Mouse (Mus musculus) midbrain, embryonic 15.5 days (tissue): ENCODE results near the gene Kdm2b. TPM values are rescaled to one million over a fixed set of nuclear protein-coding genes. Genes with fewer than 3 reads are reported as not detected.

ENCODE experiments used
- ATAC-seq: fragments of 200-750 bp; cut with Nextera tagmentation; replicated peaks from 2 replicates; pipeline ENCODE4 v1.8.0; 2017; ENCODE audit warnings: moderate TSS enrichment
- H3K27ac ChIP-seq: fragments of 300-500 bp; sonication (generic); 2 replicates; pipeline ENCODE4 v1.5.1; 2015; ENCODE audit warnings: mild to moderate bottlenecking, inconsistent platforms
- H3K27me3 ChIP-seq: fragments of 300-500 bp; sonication (generic); replicated peaks from 2 replicates; pipeline ENCODE4 v1.6.1; 2015; ENCODE audit warnings: inconsistent platforms
- H3K36me3 ChIP-seq: fragments of 300-500 bp; sonication (generic); replicated peaks from 2 replicates; pipeline ENCODE4 v1.6.1; 2015; ENCODE audit warnings: inconsistent platforms
- H3K4me1 ChIP-seq: fragments of 300-500 bp; sonication (generic); 2 replicates; pipeline ENCODE4 v1.6.1; 2015; ENCODE audit warnings: inconsistent platforms
- H3K4me2 ChIP-seq: fragments of 300-500 bp; sonication (generic); 2 replicates; pipeline ENCODE4 v1.6.1; 2015; ENCODE audit warnings: inconsistent platforms, mild to moderate bottlenecking, moderate library complexity
- H3K4me3 ChIP-seq: fragments of 300-500 bp; sonication (generic); 2 replicates; pipeline ENCODE4 v1.5.1; 2015; ENCODE audit warnings: mild to moderate bottlenecking, inconsistent platforms
- H3K9ac ChIP-seq: fragments of 300-500 bp; sonication (generic); 2 replicates; pipeline ENCODE4 v1.6.1; 2015; ENCODE audit warnings: mild to moderate bottlenecking, inconsistent platforms
- H3K9me3 ChIP-seq: fragments of 300-500 bp; sonication (generic); 2 replicates; pipeline ENCODE4 v1.6.1; 2016; ENCODE audit warnings: inconsistent platforms
- WGBS: fragments of 180-500 bp; shearing (Covaris S2); methylation state at CpG from one replicate; pipeline ENCODE4 v1.1.7; 2015; ENCODE audit warnings: mixed read lengths; 5-methylcytosine and 5-hydroxymethylcytosine counted together
- polyA plus RNA-seq: library from polyadenylated mRNA; unstranded; fragments of >200 nt; fragmentation: Nextera tagmentation; extraction: Ambion mirVana; gene quantifications from 2 replicates; pipeline ENCODE4 v1.2.1, GENCODE M21; 2015

Gene Kdm2b
- polyA plus RNA-seq, 1 experiment from 2014 or later: 123 TPM

DNA sequence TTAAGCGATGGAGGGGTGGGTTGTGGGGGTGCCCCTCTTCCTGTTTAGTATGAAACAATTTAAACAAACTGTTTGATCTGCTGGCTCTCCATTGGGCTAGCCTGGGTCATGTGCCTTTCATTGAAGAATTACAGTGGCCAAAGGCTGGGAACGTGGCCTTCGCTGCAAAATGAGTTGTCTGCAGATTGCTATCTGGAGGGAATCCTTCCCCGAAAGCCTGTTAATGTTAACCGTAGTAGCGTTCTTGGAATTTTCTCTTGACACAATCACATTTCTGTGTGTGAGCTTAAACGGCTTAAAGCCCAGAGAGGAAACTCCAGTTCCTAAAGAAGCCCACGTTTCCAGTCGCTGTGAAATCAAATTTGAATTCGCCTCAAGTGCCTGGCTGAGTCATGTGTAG lies 156.6 kb downstream of the Kdm2b start:
- 82% methylated on average over 10 of the region's 10 CpGs for WGBS
- H3K4me2 ChIP-seq: no peak overlapping the region
- H3K9ac ChIP-seq: no peak overlapping the region
- no peaks in the 10 kb centered on the region for H3K9me3 ChIP-seq
- no peak overlapping the region for H3K4me3 ChIP-seq
- H3K27me3 ChIP-seq: no peaks in the 10 kb centered on the region
- ATAC-seq: no peak
- no peaks in the 10 kb centered on the region for H3K36me3 ChIP-seq
- no peak overlapping the region for H3K27ac ChIP-seq
- H3K4me1 ChIP-seq: no peaks in the 10 kb centered on the region

DNA sequence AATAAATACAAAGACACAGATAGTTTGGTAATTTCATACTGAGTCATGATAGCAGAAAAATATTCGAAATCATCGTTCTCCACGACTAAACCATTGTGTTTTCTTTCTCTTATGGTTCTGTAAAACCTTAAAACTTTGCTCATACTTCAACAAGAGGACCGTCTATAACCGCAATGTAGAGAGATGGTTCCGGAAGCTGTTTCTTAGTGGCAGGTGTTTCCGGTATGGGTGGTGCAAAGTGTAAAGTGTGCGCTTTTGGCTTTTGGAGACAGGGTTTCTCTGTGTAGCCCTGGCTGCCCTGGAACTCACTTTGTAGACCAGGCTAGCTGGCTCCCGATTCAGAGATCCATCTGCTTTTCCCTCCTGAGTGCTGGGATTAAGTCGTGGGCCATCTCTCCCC lies 157.1 kb downstream of the Kdm2b start:
- Histone ChIP-seq H3K4me2 (no peak overlapping the region), H3K4me1 (no peaks in the 10 kb centered on the region), H3K9ac (no peak overlapping the region), H3K4me3 (no peak overlapping the region), H3K27ac (no peak overlapping the region), H3K36me3 (no peaks in the 10 kb centered on the region), H3K9me3 (no peaks in the 10 kb centered on the region), H3K27me3 (no peaks in the 10 kb centered on the region)
- 88% methylated on average over 10 of the region's 10 CpGs for WGBS
- no peak for ATAC-seq

DNA sequence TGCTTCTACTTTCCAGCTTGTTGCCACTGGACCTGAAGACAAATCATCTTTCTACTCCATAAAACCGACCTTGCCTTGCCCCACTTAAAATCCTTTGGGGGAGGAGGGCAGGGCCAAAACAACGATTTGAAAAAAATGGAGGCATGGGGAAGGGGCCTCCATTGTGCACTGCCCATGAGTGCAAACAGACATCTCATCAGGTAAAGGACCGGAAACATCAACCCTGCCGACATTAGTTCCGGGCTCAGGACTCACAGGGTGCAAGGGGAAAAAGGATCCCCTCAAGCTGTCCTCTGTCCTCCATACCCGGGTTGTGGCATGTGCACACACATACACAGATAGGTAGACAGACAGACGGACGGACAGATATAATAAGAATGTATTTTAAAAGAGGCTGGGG lies 164.5 kb downstream of the Kdm2b start:
- H3K27me3 ChIP-seq: no peaks in the 10 kb centered on the region
- no peak overlapping the region for H3K9ac ChIP-seq
- H3K9me3 ChIP-seq: no peaks in the 10 kb centered on the region
- no peak overlapping the region for H3K4me2 ChIP-seq
- H3K4me3 ChIP-seq: no peak overlapping the region
- WGBS: 80% methylated on average over 8 of the region's 8 CpGs
- no peaks in the 10 kb centered on the region for H3K36me3 ChIP-seq
- no peak for ATAC-seq
- no peak overlapping the region for H3K27ac ChIP-seq
- peaks cover 2% of the 10 kb centered on the region for H3K4me1 ChIP-seq

DNA sequence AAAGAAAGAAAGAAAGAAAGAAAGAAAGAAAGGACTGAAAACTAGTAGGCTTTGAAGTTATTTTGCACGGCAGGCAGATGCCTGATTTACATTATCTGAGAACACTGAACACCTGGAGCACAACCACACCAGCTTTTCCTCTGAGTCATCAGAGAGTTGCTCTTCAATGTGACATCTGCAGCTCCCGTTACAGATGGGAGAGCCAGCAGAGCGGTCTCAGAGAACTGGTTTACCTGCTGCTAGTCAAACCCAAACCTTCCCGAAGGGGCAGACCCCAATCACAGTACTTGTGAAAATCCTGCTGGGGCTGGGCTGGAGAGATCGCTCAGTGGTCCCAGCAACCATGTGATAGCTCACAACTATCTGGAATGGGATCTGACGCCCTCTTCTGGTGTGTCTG lies 165.2 kb downstream of the Kdm2b start:
- no peak overlapping the region for H3K9ac ChIP-seq
- H3K4me3 ChIP-seq: no peak overlapping the region
- 0 out of 2 replicates have a peak, but pooled peaks cover 1% of the 10 kb centered on the region for H3K36me3 ChIP-seq
- H3K27me3 ChIP-seq: no peaks in the 10 kb centered on the region
- WGBS: 71% methylated on average over 6 of the region's 6 CpGs
- no peak overlapping the region for H3K27ac ChIP-seq
- H3K9me3 ChIP-seq: no peaks in the 10 kb centered on the region
- H3K4me1 ChIP-seq: peaks cover 9% of the 10 kb centered on the region
- no peak for ATAC-seq
- no peak overlapping the region for H3K4me2 ChIP-seq

DNA sequence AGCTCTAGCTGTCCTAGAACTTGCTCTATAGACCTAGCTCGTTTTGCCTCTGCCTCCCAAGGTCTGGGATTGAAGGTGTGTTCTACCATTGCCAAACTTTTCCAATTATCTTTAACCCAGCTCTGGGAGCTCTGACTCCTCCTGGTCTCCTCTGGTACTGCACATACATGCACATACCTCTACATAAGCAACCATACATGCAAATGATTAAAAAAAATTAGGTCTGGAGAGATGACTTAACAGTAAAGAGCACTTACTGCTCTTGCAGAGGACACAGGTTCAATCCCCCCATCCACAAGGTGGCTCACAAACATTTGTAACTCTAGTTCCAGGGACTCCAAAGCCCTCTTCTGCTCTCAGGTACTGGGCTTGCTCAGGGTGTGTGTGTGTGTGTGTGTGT lies 165.6 kb downstream of the Kdm2b start:
- Histone ChIP-seq H3K4me2 (no peak overlapping the region), H3K9me3 (no peaks in the 10 kb centered on the region), H3K4me1 (peaks cover 12% of the 10 kb centered on the region), H3K9ac (no peak overlapping the region), H3K27ac (no peak overlapping the region), H3K27me3 (no peaks in the 10 kb centered on the region), H3K36me3 (0 out of 2 replicates have a peak, but pooled peaks cover 4% of the 10 kb centered on the region), H3K4me3 (no peak overlapping the region)
- ATAC-seq: no peak
- 70% methylated on average over 1 of the region's 1 CpGs for WGBS

DNA sequence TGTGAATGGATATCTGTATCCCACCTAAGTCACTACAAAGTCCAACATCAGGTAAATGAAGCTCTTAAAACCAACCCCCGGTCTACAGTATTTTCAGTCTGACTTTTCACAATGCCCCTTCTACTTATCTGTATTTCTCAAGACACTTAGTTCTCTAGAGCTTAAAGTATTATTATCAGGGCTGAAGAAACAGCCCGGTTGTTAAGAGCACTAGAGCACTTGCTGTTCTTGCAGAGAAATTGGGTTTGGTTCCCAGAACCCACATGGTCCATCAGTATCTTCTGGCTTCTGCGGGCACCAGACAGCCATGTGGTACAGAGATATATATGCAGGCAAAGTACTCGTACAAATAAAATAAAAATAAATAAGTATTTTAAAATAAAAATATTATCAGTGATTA lies 167.2 kb downstream of the Kdm2b start:
- no peaks in the 10 kb centered on the region for H3K9me3 ChIP-seq
- WGBS: 92% methylated on average over 4 of the region's 4 CpGs
- H3K27me3 ChIP-seq: no peaks in the 10 kb centered on the region
- peaks cover 13% of the 10 kb centered on the region for H3K36me3 ChIP-seq
- no peak for ATAC-seq
- H3K4me3 ChIP-seq: no peak overlapping the region
- no peak overlapping the region for H3K27ac ChIP-seq
- H3K4me1 ChIP-seq: peaks cover 17% of the 10 kb centered on the region
- H3K9ac ChIP-seq: no peak overlapping the region
- no peak overlapping the region for H3K4me2 ChIP-seq

DNA sequence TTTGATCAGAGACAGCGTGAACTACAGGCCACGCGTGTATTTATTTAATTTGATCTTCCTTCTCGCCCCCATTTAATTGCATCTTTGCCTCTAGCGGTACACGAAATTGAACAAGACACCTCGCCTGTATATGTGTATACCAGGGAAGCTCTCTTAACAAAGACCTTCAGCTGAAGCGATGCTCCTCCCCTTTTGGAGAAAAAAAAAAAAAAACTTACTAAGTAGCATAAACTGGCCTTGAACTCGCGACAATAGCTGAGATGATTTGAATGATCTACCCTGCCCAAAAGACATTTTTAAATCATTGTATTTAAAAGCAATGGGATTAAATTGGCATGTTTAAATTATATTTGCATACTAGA lies 168.1 kb downstream of the Kdm2b start:
- ATAC-seq: peak; percentile 70
- Histone ChIP-seq H3K27ac (peak overlapping the region; percentile 98), H3K9ac (peak overlapping the region; percentile 37; the same call in 1 of the 2 replicates), H3K4me3 (peak overlapping the region; percentile 87), H3K36me3 (peaks cover 19% of the 10 kb centered on the region), H3K27me3 (no peaks in the 10 kb centered on the region), H3K9me3 (no peaks in the 10 kb centered on the region), H3K4me2 (peak overlapping the region; percentile 52), H3K4me1 (peaks cover 17% of the 10 kb centered on the region)
- WGBS: 0% methylated on average over 10 of the region's 10 CpGs

DNA sequence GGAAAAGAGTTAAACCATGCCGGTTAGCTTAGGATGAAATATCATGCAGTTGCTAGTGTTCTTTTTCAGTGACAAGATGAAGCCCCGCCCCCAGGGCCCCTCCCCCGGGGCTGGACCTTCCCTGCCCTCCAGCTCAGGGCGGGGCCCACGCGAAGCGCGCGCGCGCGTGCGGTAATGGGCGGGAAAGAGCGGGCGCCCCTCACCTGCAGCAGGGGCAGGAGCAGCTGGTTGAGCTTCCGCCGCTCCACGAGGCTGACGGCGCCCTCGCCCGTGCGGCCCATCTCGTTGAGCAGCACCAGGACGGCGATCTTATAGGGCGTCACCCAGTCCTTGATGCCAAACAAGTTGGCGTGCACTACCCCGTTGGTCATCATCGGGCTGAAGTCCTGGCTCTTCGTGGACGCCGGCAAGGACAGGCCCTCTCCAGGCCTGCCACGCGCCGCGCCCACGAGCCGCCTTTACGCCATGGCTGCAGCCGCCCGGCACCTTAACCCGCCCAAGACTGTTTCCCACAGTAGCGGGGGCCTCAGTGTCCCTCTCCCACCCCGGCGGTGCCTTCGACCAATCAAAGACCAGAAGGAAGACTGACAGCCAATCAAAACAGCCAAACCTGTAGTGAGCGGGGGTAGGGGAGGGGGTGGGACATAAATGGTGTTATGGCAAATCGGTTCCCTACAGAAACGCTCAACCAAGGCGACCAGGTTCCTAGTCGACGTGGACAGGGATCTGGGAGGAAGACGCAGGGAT lies 168.7 kb downstream of the Kdm2b start, which contains the start of gene Anapc5:
Anapc5 (minus strand) TSS at position 563 of the 747 bp plus-strand sequence.
- peaks cover 22% of the 10 kb centered on the region for H3K36me3 ChIP-seq
- H3K4me1 ChIP-seq: peaks cover 17% of the 10 kb centered on the region
- H3K27ac ChIP-seq: peak within 1 kb of the TSS; percentile 98
- ATAC-seq: peak; percentile 100
- peak within 1 kb of the TSS; percentile 87 for H3K4me3 ChIP-seq
- H3K9me3 ChIP-seq: no peaks in the 10 kb centered on the region
- H3K27me3 ChIP-seq: no peaks in the 10 kb centered on the region
- whole genome bisulfite sequencing: under 1% methylated on average over 54 of the region's 55 CpGs
- peak within 1 kb of the TSS; percentile 52 for H3K4me2 ChIP-seq
- peak within 1 kb of the TSS; percentile 72 for H3K9ac ChIP-seq

Other genes with a start within 250 kb of the Kdm2b start
- gene Camkk2, start 210.4 kb downstream of the Kdm2b start, polyA plus RNA-seq: 66.1 and 69.4 TPM in 2 replicates
- gene Anapc5, start 168.5 kb downstream of the Kdm2b start, polyA plus RNA-seq: 531 and 544 TPM in 2 replicates
- 49.9 TPM in 2 replicates for gene Rnf34, start 139.8 kb downstream of the Kdm2b start, polyA plus RNA-seq
- gene Orai1, start 25.3 kb upstream of the Kdm2b start, polyA plus RNA-seq: 11.6 and 13.6 TPM in 2 replicates
- gene Morn3, start 57.2 kb upstream of the Kdm2b start, polyA plus RNA-seq: 1.5 TPM in 1 of 2 replicates, not detected in the other
- 17.1 and 23.3 TPM in 2 replicates for gene Tmem120b, start 78.6 kb upstream of the Kdm2b start, polyA plus RNA-seq
- gene Rhof, start 142.9 kb upstream of the Kdm2b start, polyA plus RNA-seq: 12.2 and 13.4 TPM in 2 replicates
- 12.2 TPM in 2 replicates for gene Setd1b, start 152.4 kb upstream of the Kdm2b start, polyA plus RNA-seq
- gene Psmd9, start 179.6 kb upstream of the Kdm2b start, polyA plus RNA-seq: 71.5 and 73.4 TPM in 2 replicates
- gene Hpd, start 192.9 kb upstream of the Kdm2b start, polyA plus RNA-seq: not detected in 2 replicates